Mouse (Mus musculus) right cerebral cortex, postnatal 10 days (tissue): Measurements from ENCODE around the gene 6430550D23Rik.
"Not testable (repeated sequence)": the region's sequence is repeated elsewhere in the genome, so short reads cannot be mapped to it uniquely, and the experiment has no call there.

Experiments
- DNase-seq, 2 experiments: peaks; one replicate each; pipeline ENCODE4 v3.0.0; 2021; ENCODE audit warnings: low spot score in 2 of 2

6430550D23Rik gene

DNA sequence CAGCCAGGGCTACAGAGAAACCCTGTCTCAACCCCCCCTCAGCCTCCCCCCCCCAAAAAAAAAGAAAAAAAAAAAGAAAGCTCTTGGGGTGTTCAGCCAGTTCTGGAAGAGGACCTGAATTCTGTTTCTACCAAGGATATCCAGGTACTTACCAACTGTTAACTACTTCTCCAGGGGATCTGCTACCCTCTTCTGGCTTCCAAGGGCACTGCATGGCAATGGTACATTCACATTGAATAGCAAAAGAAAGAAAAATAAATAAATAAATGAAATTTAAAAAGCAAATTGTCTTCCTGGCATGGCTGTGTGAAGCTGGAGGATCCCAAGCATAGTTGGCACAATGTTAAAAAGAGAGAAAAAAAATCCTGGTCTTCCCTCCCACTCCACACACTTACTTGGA is 55.8 kb downstream of the 6430550D23Rik start:
- DNase-seq, result peak; percentile 82 to 85

DNA sequence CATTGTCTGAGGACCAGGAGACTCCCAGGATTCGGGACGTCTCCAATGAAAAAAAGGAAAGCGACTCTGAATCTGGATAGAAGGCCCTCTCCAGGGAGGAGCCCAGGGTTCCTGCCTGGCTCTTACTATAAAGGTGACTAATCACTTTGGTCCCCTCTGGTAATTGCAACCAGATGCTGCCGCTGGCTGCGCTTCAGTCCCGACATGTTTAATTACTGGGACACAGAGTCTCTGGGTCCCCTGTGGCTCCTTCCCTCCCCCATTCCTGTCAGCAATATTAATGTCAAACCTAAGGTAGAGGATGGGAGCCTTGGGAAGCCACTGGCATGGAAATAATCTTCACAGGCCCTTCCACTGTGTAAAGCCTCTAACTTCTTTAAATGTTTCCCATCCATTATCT is 58.4 kb downstream of the 6430550D23Rik start:
- DNase-seq, result no peak

GRCm38 (mm10) chr2:155947390-155948002 is 60.3 kb downstream of the 6430550D23Rik start:
- DNase-seq, result no peak

GRCm38 (mm10) chr2:155946499-155946898 is 61.3 kb downstream of the 6430550D23Rik start:
- no peak for DNase-seq

- DNase-seq, result peak; percentile 73 to 83
These were observed 61.7 kb downstream of the 6430550D23Rik start for GRCm38 (mm10) chr2:155946069-155946468.

DNA sequence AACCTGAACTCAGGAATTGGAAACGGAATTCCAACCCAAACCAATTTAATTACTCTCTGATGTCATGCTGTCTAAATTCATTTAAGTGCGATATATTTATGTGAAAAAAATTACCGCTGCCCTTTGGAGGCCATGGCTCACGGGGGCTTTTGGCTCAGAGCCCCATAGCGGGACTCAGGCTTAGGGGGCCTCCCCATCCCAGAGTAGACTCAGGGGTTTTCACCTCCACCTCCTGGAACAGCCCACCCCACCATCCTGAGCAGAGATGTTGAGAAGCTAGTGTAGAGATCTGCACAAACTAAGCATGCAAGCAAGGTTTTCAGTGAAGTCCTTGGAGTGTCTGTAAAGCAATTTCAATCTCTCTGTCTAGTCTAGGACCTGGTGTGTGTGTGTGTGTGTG is 62.2 kb downstream of the 6430550D23Rik start:
- no peak for DNase-seq

DNA sequence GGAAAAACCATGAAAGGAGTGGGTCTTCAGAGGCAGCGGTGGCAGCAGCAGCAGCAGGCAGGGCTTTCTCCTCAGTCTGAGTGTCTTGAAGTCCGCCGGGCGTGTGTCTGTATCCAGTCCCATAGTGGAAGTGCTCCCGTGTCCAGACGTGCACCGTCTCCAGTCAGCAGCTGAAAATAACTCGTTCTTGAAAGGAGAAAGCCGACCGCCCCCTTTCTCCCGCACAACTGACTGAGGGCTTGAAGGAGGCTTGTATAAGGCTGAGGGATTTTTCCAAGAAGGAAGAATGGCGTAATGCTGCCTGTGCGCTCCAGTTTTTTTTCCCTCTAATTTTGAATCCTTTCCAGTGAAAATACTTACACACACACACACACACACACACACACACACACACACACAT is 62.7 kb downstream of the 6430550D23Rik start, which contains the start of gene Gdf5:
TSS of gene Gdf5 (minus strand) at position 244 of the 400 bp plus-strand sequence.
- DNase-seq, result peak; percentile 47 to 50

DNA sequence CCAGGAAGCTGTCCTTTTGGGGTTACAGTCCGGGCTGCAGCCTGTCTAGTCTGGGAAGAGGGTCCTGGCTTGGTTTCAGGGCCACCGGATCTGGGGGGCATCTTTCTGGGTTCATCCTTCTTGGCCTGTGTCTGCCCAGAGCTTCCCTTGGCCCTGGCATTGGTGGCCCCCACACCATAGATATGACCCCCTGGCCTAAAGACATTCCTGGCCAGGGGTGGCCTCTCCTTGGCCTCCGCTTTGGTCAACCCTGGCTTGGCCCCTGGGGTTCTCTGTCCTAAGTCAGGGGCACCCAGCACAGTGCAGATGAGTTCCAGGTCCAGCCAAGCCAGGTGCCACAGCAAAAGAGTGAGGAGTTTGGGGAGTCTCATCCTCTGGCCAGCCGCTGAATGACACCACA is 63.1 kb downstream of the 6430550D23Rik start:
- DNase-seq, result no peak

- peak in 1 of 2 experiments; percentile 31 for DNase-seq
These were observed 64.3 kb downstream of the 6430550D23Rik start for GRCm38 (mm10) chr2:155943463-155943862.

GRCm38 (mm10) chr2:155941697-155942442 is 65.9 kb downstream of the 6430550D23Rik start:
- no peak for DNase-seq

DNA sequence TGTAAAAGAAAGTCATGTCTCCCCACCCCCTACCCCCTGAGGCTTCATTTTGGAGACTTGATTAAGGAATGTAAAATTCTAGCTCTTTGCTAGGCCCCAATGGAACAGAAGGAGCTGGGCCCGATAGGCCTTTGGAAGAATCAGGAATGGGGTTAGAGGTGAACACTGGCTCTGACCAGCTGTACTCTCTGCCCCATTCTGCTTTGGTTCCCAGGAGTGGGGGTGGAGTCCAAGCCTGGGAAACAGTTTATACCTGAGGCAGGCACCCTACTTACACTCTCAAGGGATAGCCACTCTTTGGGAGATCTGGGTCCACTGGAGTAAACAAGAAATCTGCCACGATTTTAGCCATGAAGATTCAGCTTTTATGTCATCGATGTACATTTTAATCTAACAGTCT is 67.1 kb downstream of the 6430550D23Rik start, which contains the start of gene Gm15557:
TSS of gene Gm15557 (plus strand) at position 48 of the 400 bp plus-strand sequence.
- no peak for DNase-seq

DNA sequence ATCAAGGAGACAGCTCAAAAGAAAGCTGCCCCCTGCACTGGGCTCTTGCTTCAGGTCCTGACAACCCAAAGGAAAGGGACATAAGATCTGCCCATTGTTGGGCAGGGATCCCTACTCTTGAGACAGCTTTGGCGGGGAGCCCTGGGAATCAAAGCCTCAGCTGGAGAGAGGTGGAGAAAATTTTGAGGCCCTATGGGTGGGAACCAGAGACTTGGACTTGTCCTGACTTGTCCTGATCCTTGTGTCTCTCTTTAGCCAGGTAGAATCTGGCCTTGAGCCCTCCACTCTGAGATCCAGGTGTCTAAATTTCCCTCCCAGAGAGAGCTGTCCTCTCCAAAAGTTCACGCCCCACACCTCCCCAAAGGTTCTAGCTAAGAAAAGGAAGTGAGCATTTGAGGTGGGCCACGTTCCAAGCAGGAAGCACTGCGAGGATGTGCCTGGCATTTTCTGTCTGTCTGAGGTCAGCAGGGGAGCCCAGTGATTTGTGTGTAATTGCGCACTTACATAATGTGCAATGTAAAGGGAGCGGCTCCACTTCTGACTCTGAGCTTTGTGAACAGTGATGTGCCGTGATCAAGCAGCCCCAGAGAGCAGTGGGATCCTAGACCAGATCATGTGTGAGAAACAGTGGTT is 67.8 kb downstream of the 6430550D23Rik start:
- DNase-seq, result no peak

- peak; percentile 97 to 98 for DNase-seq
These were observed 78.0 kb downstream of the 6430550D23Rik start, which contains the start of gene Uqcc1 for GRCm38 (mm10) chr2:155929531-155930442. Gene Uqcc1 (minus strand): TSS chr2:155930310.

DNA sequence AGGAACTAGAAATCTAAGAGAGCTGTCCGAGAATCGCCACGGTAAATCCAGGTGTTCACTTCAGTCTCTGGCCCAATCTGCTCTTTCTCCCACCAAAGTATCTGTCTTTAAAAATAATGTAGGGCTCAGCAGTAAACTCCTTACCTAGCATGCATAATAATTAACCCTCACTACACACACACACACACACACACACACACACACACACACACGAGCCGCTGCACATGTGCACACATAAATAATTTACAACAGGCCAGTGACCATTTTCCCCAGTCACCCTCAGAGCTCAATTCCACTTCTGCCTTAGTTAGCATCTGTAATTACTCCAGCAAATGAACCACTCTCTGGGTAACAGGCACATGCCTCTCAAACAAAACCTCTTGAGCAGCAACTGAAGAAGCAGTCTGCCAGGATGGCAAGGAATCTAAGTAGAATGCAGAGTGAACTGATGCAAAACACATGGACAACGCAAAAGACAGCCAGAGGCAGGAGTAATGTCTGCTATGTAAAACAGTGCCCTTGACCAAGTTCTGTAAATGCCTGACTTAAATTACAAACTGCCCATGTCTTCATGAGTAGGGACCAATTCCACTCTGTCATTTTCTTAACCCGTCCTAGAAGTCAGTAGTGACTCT is 78.9 kb downstream of the 6430550D23Rik start:
- no peak for DNase-seq

GRCm38 (mm10) chr2:155925213-155925612 is 82.6 kb downstream of the 6430550D23Rik start:
- not testable (repeated sequence) for DNase-seq
